Mouse (Mus musculus) G1E (cell line): ENCODE measurements around the gene Tcstv1.
"Not testable (repeated sequence)": the region's sequence is repeated elsewhere in the genome, so short reads cannot be mapped to it uniquely, and the experiment has no call there.

ENCODE experiments used
- CTCF ChIP-seq: IDR thresholded peaks from 2 replicates; pipeline ENCODE4 v1.5.1; 2012; ENCODE audit warnings: low read depth, low read length, inconsistent platforms, mixed read lengths
- GATA1 ChIP-seq: IDR thresholded peaks from 2 replicates; pipeline ENCODE4 v1.6.1; 2012; ENCODE audit warnings: borderline replicate concordance, low read length, inconsistent platforms, mixed read lengths
- GATA2 ChIP-seq: IDR thresholded peaks from 2 replicates; pipeline ENCODE4 v1.6.1; 2012; ENCODE audit warnings: low read depth, low read length, inconsistent platforms, borderline replicate concordance
- POLR2AphosphoS5 ChIP-seq: IDR thresholded peaks from 2 replicates; pipeline ENCODE4 v1.6.1; 2012; ENCODE audit warnings: low read depth, low read length, inconsistent platforms; ENCODE audit not compliant: insufficient replicate concordance
- TAL1 ChIP-seq: conservative IDR thresholded peaks from 2 replicates; pipeline ENCODE4 v1.6.1; 2012; ENCODE audit warnings: low read depth, low read length, inconsistent platforms, mixed read lengths

GRCm38 (mm10) chr13:119924597-119925340, 30.2 kb upstream of the Tcstv1 start:
- TF ChIP-seq CTCF, GATA2, GATA1, TAL1, POLR2AphosphoS5: not testable (repeated sequence)
